ENCODE assay signal across 8 mouse cellular contexts in genomic region chr13:95891491-95891925, GRCm38 (mm10). TPM values are rescaled to one million over a fixed set of nuclear protein-coding genes. Genes with fewer than 3 reads are reported as not detected.
DNase-seq lines count a peak whose midpoint lies in the region; ATAC-seq and TF ChIP-seq lines count a peak whose summit lies in the region.

Gene Iqgap2, minus strand, starts transcription at chr13:95891922.

- no peak for TF ChIP-seq EP300 in heart, adult 2 months (IDR thresholded peaks at IDR 0.05; ENCODE audit: insufficient read depth, low read depth, low read length)

- peak within 1 kb of the TSS; percentile 55 for H3K9ac ChIP-seq in heart, adult 2 months (ENCODE audit: low read depth, low read length)
- peak within 1 kb of the TSS; percentile 87 for H3K9ac ChIP-seq in liver, embryonic 12.5 days
- peak within 1 kb of the TSS; percentile 89 for H3K9ac ChIP-seq in stomach, embryonic 16.5 days (ENCODE audit: low read length)

- peak within 1 kb of the TSS; percentile 99 for H3K4me2 ChIP-seq in liver, embryonic 12.5 days
- H3K4me2 ChIP-seq in stomach, embryonic 16.5 days (ENCODE audit: low read depth, low read length), result peak within 1 kb of the TSS; percentile 88

- H3K79me2 ChIP-seq in heart, adult 2 months (replicated peaks; ENCODE audit: control insufficient read depth, insufficient read depth, low read length), result no peaks in the 10 kb centered on the region

- no peak for DNase-seq in heart, adult 2 months
- DNase-seq in heart, postnatal 10 days, result no peak
- DNase-seq in thymus, adult 2 months, result no peak
- DNase-seq in thymus, postnatal 25 days, result no peak
- DNase-seq in ovary, postnatal 14 days (ENCODE audit: low spot score), result no peak

- no peaks in the 10 kb centered on the region for H3K9me3 ChIP-seq in liver, embryonic 12.5 days (replicated peaks)
- no peaks in the 10 kb centered on the region for H3K9me3 ChIP-seq in stomach, embryonic 16.5 days (replicated peaks; ENCODE audit: control insufficient read depth, low read length)

- intact Hi-C loops in heart, adult 2 months (cut with DNase I), result loop anchor here (5.0 to 10.0 kb wide), 3 partner anchors 117 to 329 kb away; no protein-coding TSS in a partner anchor
- intact Hi-C loops in heart, postnatal 10 days (cut with DNase I), result loop anchor here (5.0 kb wide), 2 partner anchors 114 to 329 kb away; no protein-coding TSS in a partner anchor

- no peak for TF ChIP-seq CTCF in heart, adult 2 months (IDR thresholded peaks at IDR 0.05)
- no peak for TF ChIP-seq CTCF in thymus, adult 2 months (IDR thresholded peaks at IDR 0.05; ENCODE audit: borderline replicate concordance, control insufficient read depth, extremely low read depth, insufficient read depth, low read length, poor library complexity)

- H3K4me3 ChIP-seq in heart, adult 2 months, result peak within 1 kb of the TSS; percentile 62
- peak within 1 kb of the TSS; percentile 76 for H3K4me3 ChIP-seq in thymus, adult 2 months (ENCODE audit: control insufficient read depth, insufficient read depth, low read length)
- peak within 1 kb of the TSS; percentile 77 for H3K4me3 ChIP-seq in liver, embryonic 12.5 days
- peak within 1 kb of the TSS; percentile 79 for H3K4me3 ChIP-seq in stomach, embryonic 16.5 days (replicated peaks; ENCODE audit: low read length)

- TF ChIP-seq POLR2A in heart, adult 2 months (IDR thresholded peaks at IDR 0.05; ENCODE audit: insufficient read depth, low read depth, low read length), result no peak
- TF ChIP-seq POLR2A in thymus, adult 2 months (IDR thresholded peaks at IDR 0.05; ENCODE audit: control insufficient read depth, extremely low read depth, insufficient read depth, low read length, poor library complexity), result no peak

- peak within 1 kb of the TSS; percentile 34; the same call in 1 of the 2 replicates for H3K27ac ChIP-seq in heart, adult 2 months
- peak within 1 kb of the TSS; percentile 88 for H3K27ac ChIP-seq in thymus, adult 2 months (ENCODE audit: control insufficient read depth, insufficient read depth, low read length)
- H3K27ac ChIP-seq in liver, embryonic 12.5 days, result peak within 1 kb of the TSS; percentile 83
- peak within 1 kb of the TSS; percentile 79 for H3K27ac ChIP-seq in stomach, embryonic 16.5 days (ENCODE audit: low read length)

- peaks cover 4% of the 10 kb centered on the region; the same call in 1 of the 2 replicates for H3K27me3 ChIP-seq in heart, adult 2 months (ENCODE audit: control insufficient read depth, insufficient read depth, low read length)
- no peaks in the 10 kb centered on the region; the same call in 1 of the 2 replicates for H3K27me3 ChIP-seq in thymus, adult 2 months (ENCODE audit: control insufficient read depth, insufficient read depth, low read length)
- no peaks in the 10 kb centered on the region for H3K27me3 ChIP-seq in liver, embryonic 12.5 days (replicated peaks)
- H3K27me3 ChIP-seq in stomach, embryonic 16.5 days (ENCODE audit: control insufficient read depth, insufficient read depth, low read length), result no peaks in the 10 kb centered on the region

- no peaks in the 10 kb centered on the region for H3K36me3 ChIP-seq in heart, adult 2 months (ENCODE audit: control insufficient read depth, insufficient read depth, low read length)
- H3K36me3 ChIP-seq in thymus, adult 2 months (ENCODE audit: control insufficient read depth, insufficient read depth, low read length), result no peaks in the 10 kb centered on the region
- no peaks in the 10 kb centered on the region for H3K36me3 ChIP-seq in liver, embryonic 12.5 days
- no peaks in the 10 kb centered on the region for H3K36me3 ChIP-seq in stomach, embryonic 16.5 days (ENCODE audit: control insufficient read depth, insufficient read depth, low read length)

- ATAC-seq in hematopoietic stem cell, adult 5-6 weeks (replicated peaks in 1 of 2; ENCODE audit: insufficient read depth in 1 of 2, low FRiP score in 2 of 2, low TSS enrichment in 1 of 2, low read depth in 1 of 2, poor library complexity in 2 of 2, severe bottlenecking in 2 of 2), result no peak
- peak; percentile 66 for ATAC-seq in liver, embryonic 12.5 days
- ATAC-seq in stomach, embryonic 16.5 days (ENCODE audit: insufficient read depth, low FRiP score), result peak; percentile 64; the same call in 1 of the 2 replicates

- no peaks in the 10 kb centered on the region; the same call in 1 of the 2 replicates for H3K4me1 ChIP-seq in heart, adult 2 months (ENCODE audit: control insufficient read depth, insufficient read depth, low read length)
- peaks cover 25% of the 10 kb centered on the region for H3K4me1 ChIP-seq in thymus, adult 2 months (replicated peaks; ENCODE audit: control insufficient read depth, insufficient read depth, low read length)
- H3K4me1 ChIP-seq in liver, embryonic 12.5 days, result peaks cover 52% of the 10 kb centered on the region
- H3K4me1 ChIP-seq in stomach, embryonic 16.5 days (ENCODE audit: control insufficient read depth, insufficient read depth, low read length), result peaks cover 12% of the 10 kb centered on the region; the same call in 1 of the 2 replicates

- under 1% methylated on average over 48 of the region's 48 CpGs for WGBS in heart, adult 2 months
- WGBS in thymus, adult 2 months, result 1% methylated on average over 48 of the region's 48 CpGs
- WGBS in liver, embryonic 12.5 days (ENCODE audit: insufficient replicate concordance), result under 1% methylated on average over 47 of the region's 48 CpGs
- WGBS in stomach, embryonic 16.5 days, result under 1% methylated on average over 48 of the region's 48 CpGs

RNA-seq across cellular contexts. Expression of gene Iqgap2, which starts in this region (rescaled TPM):
- 1 to 10 TPM; 2.2 to 2.5 TPM for total RNA-seq in heart, adult 2 months (2021)
- 0.61 and 1.1 TPM in 2 replicates for polyA plus RNA-seq in heart, adult 2 months (2012; rRNA removed)
- 1 to 10 TPM; 2.3 to 3.1 TPM for total RNA-seq in heart, postnatal 10 days (2021)
- polyA plus RNA-seq in thymus, adult 2 months (2012; rRNA removed), result 4.4 and 5.4 TPM in 2 replicates
- total RNA-seq in hematopoietic stem cell, adult 5-6 weeks (2017), result 234 and 243 TPM in 2 replicates
- polyA plus RNA-seq in liver, embryonic 12.5 days (2016; fragmentation: Nextera tagmentation; extraction: Ambion mirVana), result 14.5 and 14.7 TPM in 2 replicates
- 16.2 and 18.4 TPM in 2 replicates for polyA plus RNA-seq in stomach, embryonic 16.5 days (2015; fragmentation: Nextera tagmentation; extraction: Ambion mirVana)

Comparison
In these comparisons a context has a peak if more than half of its experiments do, and no peak if none do; other contexts are left out.
1. RNA of gene Iqgap2 (total RNA-seq): 234 to 243 TPM in hematopoietic stem cell, adult 5-6 weeks; 2.3 to 3.1 TPM in heart, postnatal 10 days and 2.2 to 2.5 TPM in heart, adult 2 months; every median in the first group is over 10 times any median in the second.
2. H3K27ac ChIP-seq: peak in every context shown above with its lines; median percentile 88 in thymus, adult 2 months; 83 in liver, embryonic 12.5 days; 79 in stomach, embryonic 16.5 days; 34 in heart, adult 2 months.
3. ATAC-seq: peak in liver, embryonic 12.5 days (single experiment) and stomach, embryonic 16.5 days (single experiment); none in hematopoietic stem cell, adult 5-6 weeks (0 of 2).
4. Peak in every context shown above with its lines, with median percentiles within 50 percentile points of each other: H3K4me3 ChIP-seq and H3K9ac ChIP-seq.